Mouse (Mus musculus) heart, postnatal 10 days (tissue): ENCODE measurements around the gene Hspa1a. TPM values are rescaled to one million over a fixed set of nuclear protein-coding genes. Genes with fewer than 3 reads are reported as not detected.

Experiments
- DNase-seq, 2 experiments: peaks; one replicate each; pipeline ENCODE4 v3.0.0; 2021
- intact Hi-C: fragments of 180-260 bp; cut with DNase I; formaldehyde crosslinking; loops from one replicate; pipeline ENCODE4 v1.15.1; 2025
- total RNA-seq, 2 experiments: library from RNA; stranded (reverse); gene quantifications; 2 replicates each; pipeline ENCODE4 v1.2.3; 2021

The Hspa1a gene
- total RNA-seq, 2 experiments from 2014 or later, result 2.6 TPM

- intact Hi-C loops, result no loop called here
- no peak for DNase-seq
These were observed 43.1 kb downstream of the Hspa1a start for GRCm38 (mm10) chr17:34928841-34929240.

GRCm38 (mm10) chr17:34927306-34928019 lies 44.5 kb downstream of the Hspa1a start:
- DNase-seq, result no peak
- intact Hi-C loops, result no loop called here

DNA sequence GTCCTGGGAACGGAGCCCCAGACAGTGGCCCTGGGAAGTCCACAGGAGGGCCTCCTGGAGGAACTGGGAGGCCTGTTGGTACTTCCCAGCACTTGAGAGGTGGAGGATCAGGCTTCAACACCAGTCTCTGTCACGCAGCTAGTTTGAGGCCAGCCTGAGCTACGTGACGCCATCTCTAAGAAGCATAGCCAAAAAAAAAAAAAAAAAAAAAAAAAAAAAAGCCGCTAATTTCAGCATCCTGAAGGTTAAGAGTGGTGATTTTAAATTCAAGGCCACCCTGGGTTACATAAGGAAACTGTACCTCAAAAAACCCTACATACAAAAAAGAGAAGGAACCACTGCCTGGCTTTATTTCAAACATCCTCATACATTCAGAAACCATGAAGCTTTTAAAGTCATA lies 47.7 kb downstream of the Hspa1a start:
- no peak for DNase-seq
- intact Hi-C loops, result no loop called here

DNA sequence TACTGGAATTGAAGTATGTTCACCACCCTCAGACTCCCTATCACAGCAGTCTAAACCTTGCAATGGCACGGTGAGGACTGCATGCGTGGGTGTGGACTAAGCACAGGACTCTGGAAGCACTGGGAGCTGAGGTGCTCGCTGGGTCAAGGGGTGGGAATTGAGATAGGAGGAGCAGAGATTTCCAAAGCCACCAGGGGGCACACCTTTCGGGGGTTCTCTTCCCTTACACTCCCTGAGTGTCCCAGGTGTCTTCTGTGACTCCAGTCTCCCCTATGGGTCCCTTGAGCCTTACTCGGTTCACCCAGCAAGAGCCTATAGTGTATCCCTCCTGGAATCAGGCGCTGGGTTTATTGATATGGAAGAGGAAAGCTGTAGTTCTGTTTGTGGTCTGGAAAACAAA lies 49.0 kb downstream of the Hspa1a start:
- intact Hi-C loops, result no loop called here
- DNase-seq, result no peak

Other genes with a start within 250 kb of the Hspa1a start
- gene C4b, start 228.3 kb downstream of the Hspa1a start, total RNA-seq, result 10 to 100 TPM; 15.8 to 19.5 TPM
- gene Cyp21a1, start 167.6 kb downstream of the Hspa1a start, total RNA-seq, result not detected
- gene Stk19, start 135.2 kb downstream of the Hspa1a start, total RNA-seq, result 10 to 100 TPM; 12.5 to 13.5 TPM
- 10 to 100 TPM; 16.9 to 20.5 TPM for gene Dxo, start 135.1 kb downstream of the Hspa1a start, total RNA-seq
- 10 to 100 TPM; 27.6 to 29.3 TPM for gene Skiv2l, start 121.9 kb downstream of the Hspa1a start, total RNA-seq
- gene Nelfe, start 121.8 kb downstream of the Hspa1a start, total RNA-seq, result 10 to 100 TPM; 21.0 to 21.3 TPM
- 1 to 10 TPM; 3.5 to 7.0 TPM for gene Cfb, start 109.6 kb downstream of the Hspa1a start, total RNA-seq
- gene Zbtb12, start 92.7 kb downstream of the Hspa1a start, total RNA-seq, result 1 to 10 TPM; 5.5 to 9.3 TPM
- gene Gm20547, start 90.1 kb downstream of the Hspa1a start, total RNA-seq, result not detected
- 1 to 10 TPM; 3.1 to 5.6 TPM for gene C2, start 73.9 kb downstream of the Hspa1a start, total RNA-seq
- 10 to 100 TPM; 52.4 to 58.2 TPM for gene Ehmt2, start 73.7 kb downstream of the Hspa1a start, total RNA-seq
- not detected for gene Slc44a4, start 57.7 kb downstream of the Hspa1a start, total RNA-seq
- gene Neu1, start 40.9 kb downstream of the Hspa1a start, total RNA-seq, result 10 to 100 TPM; 12.2 to 12.6 TPM
- 1 to 10 TPM; 3.9 to 4.5 TPM for gene Hspa1b, start 12.9 kb downstream of the Hspa1a start, total RNA-seq
- not detected for gene Gm20481, start 2.2 kb downstream of the Hspa1a start, total RNA-seq
- 1 to 10 TPM; 4.0 to 4.1 TPM for gene Hspa1l, start 547 bp upstream of the Hspa1a start, total RNA-seq
- 10 to 100 TPM; 28.8 to 31.7 TPM for gene Lsm2, start 9.7 kb upstream of the Hspa1a start, total RNA-seq
- 10 to 100 TPM; 34.5 to 35.6 TPM for gene Vars, start 28.8 kb upstream of the Hspa1a start, total RNA-seq
- gene Vwa7, start 44.4 kb upstream of the Hspa1a start, total RNA-seq, result 1 to 10 TPM; 3.3 to 3.8 TPM
- gene Sapcd1, start 55.9 kb upstream of the Hspa1a start, total RNA-seq, result under 1 TPM in 1 of 2 experiments, not detected in 1; 0.38 TPM
- 1 to 10 TPM; 2.0 TPM for gene Msh5, start 74.6 kb upstream of the Hspa1a start, total RNA-seq
- 100 to 1,000 TPM; 115 to 118 TPM for gene Clic1, start 77.8 kb upstream of the Hspa1a start, total RNA-seq
- gene Ddah2, start 86.9 kb upstream of the Hspa1a start, total RNA-seq, result 10 to 100 TPM; 84.5 to 86.1 TPM
- not detected for gene Ly6g6c, start 93.2 kb upstream of the Hspa1a start, total RNA-seq
- under 1 TPM; 0.55 to 0.77 TPM for gene Mpig6b, start 94.0 kb upstream of the Hspa1a start, total RNA-seq
- gene Ly6g6e, start 104.7 kb upstream of the Hspa1a start, total RNA-seq, result under 1 TPM; 0.24 to 0.37 TPM
- 1 to 10 TPM; 1.1 to 1.2 TPM for gene Ly6g6d, start 105.9 kb upstream of the Hspa1a start, total RNA-seq
- gene Ly6g6f, start 113.5 kb upstream of the Hspa1a start, total RNA-seq, result not detected
- 10 to 100 TPM; 51.0 to 55.7 TPM for gene Abhd16a, start 117.1 kb upstream of the Hspa1a start, total RNA-seq
- gene Ly6g5c, start 136.1 kb upstream of the Hspa1a start, total RNA-seq, result not detected
- gene Ly6g5b, start 143.3 kb upstream of the Hspa1a start, total RNA-seq, result under 1 TPM in 1 of 2 experiments, not detected in 1; 0.67 TPM
- gene Gpank1, start 149.3 kb upstream of the Hspa1a start, total RNA-seq, result 1 to 10 TPM; 6.6 to 8.3 TPM
- 100 to 1,000 TPM; 183 to 187 TPM for gene Csnk2b, start 149.9 kb upstream of the Hspa1a start, total RNA-seq
- gene D17H6S53E, start 154.2 kb upstream of the Hspa1a start, total RNA-seq, result 10 to 100 TPM; 28.5 to 32.4 TPM
- gene Apom, start 159.9 kb upstream of the Hspa1a start, total RNA-seq, result not detected
- gene Bag6, start 163.0 kb upstream of the Hspa1a start, total RNA-seq, result 100 to 1,000 TPM; 285 to 291 TPM
- gene Prrc2a, start 192.7 kb upstream of the Hspa1a start, total RNA-seq, result 100 to 1,000 TPM; 195 to 211 TPM
- 1 to 10 TPM; 2.9 to 4.6 TPM for gene Aif1, start 203.9 kb upstream of the Hspa1a start, total RNA-seq
- gene Lst1, start 216.3 kb upstream of the Hspa1a start, total RNA-seq, result 1 to 10 TPM; 2.8 to 4.5 TPM
- gene Ltb, start 222.3 kb upstream of the Hspa1a start, total RNA-seq, result 1 to 10 TPM in 1 of 2 experiments, under 1 TPM in 1; 0.94 to 1.2 TPM
- under 1 TPM; 0.72 to 0.87 TPM for gene Tnf, start 229.9 kb upstream of the Hspa1a start, total RNA-seq
- gene Lta, start 233.2 kb upstream of the Hspa1a start, total RNA-seq, result under 1 TPM in 1 of 2 experiments, not detected in 1; 0.17 TPM
- under 1 TPM in 1 of 2 experiments, not detected in 1; 0.84 TPM for gene Gm16181, start 248.7 kb upstream of the Hspa1a start, total RNA-seq